Mouse (Mus musculus) frontal cortex, postnatal 14 days (tissue): ENCODE measurements around the gene Sesn2.
"Not testable (repeated sequence)": the region's sequence is repeated elsewhere in the genome, so short reads cannot be mapped to it uniquely, and the experiment has no call there.

Experiments
- DNase-seq, 2 experiments: peaks; one replicate each; pipeline ENCODE4 v3.0.0; 2022; ENCODE audit warnings: low spot score in 2 of 2

The Sesn2 gene

DNA sequence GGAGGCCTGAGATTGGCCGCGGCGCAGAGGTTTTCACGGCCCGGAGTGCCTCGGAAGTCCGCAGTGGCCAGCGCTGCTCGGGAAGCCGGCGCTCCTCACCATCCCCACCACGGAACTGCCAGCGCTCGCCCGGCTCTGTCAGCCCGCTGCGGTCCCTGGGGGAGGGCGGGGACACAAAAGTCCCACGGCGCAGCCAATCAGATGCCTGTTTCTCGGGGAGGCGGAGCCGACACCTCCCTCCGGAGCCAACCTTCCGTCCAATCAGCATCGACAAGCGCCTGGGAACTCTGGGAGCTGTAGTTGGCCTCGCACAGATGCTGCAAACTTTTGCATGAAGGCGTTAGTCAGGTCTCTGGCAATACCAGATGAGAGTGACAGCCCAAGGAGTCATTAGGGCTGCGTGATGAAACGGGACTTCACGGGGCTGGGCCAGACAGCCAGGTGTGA is at the start of gene Sesn2:
Gene Sesn2 (minus strand): TSS at position 150 of the 447 bp plus-strand sequence.
- DNase-seq: peak; percentile 95 to 96

DNA sequence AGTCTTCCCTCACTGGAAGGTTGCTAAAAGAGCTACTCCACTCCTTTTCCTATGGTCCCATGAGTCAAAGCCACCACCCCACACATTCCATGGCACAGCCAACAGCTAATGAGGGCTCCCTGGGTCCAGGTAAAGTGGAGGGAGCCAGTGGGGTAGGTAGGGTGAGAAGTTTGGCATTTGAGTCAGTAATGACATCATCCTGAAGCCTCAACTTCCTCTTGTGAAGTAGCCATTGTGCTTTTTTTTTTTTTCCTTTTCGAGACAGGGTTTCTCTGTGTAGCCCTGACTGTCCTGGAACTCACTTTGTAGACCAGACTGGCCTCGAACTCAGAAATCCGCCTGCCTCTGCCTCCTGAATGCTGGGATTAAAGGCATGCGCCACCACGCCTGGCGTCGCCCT is 45.2 kb upstream of the Sesn2 start:
- DNase-seq: not testable (repeated sequence)

GRCm38 (mm10) chr4:132554653-132555052 is 44.4 kb upstream of the Sesn2 start:
- DNase-seq: no peak

GRCm38 (mm10) chr4:132554221-132554620 is 43.9 kb upstream of the Sesn2 start:
- DNase-seq: no peak

DNA sequence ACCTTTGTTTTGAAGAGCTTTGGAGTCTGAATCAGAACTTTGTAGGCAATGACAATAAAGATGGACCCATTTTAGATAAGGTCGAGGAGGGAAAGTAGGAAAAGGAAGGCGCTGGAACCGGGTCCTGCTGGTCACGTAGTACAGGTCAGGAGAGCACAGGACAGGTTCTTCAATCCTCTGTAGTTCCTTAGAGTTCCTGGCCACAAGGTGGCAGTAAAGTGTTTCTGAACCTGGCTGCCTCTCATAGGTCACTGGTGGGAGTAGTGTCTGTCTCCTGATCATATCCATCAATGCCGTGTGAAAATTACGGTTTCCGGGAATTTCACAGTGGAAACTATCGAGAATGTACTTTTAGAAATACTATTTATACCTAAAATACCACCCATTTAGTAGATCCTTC is 35.5 kb upstream of the Sesn2 start:
- DNase-seq: peak in 1 of 2 experiments; percentile 53

GRCm38 (mm10) chr4:132542724-132543123 is 32.4 kb upstream of the Sesn2 start:
- no peak for DNase-seq

- DNase-seq: no peak
Observed at GRCm38 (mm10) chr4:132541413-132541812, 31.1 kb upstream of the Sesn2 start.

DNA sequence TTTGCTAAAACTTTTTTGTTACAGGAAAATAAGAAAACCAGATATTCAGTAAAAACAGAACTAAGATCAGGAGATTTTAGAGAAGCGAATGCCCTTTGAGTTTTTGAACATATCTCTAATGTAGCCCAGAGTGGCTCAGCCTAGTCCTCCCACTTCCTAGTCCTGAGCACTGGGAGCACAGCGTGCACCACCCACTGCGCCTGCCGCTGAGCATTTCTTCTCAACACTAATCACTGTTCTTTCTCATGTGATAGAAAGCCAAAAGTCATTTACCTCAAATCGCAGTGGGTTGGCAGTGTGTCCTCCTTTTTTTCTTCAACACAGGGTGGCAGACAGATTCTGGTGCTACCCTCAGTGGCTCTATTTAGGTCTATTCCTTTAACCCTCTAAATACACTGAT is 29.2 kb upstream of the Sesn2 start:
- no peak for DNase-seq

GRCm38 (mm10) chr4:132535406-132536121 is 25.3 kb upstream of the Sesn2 start, which contains the start of gene Dnajc8:
TSS of gene Dnajc8 (plus strand) at chr4:132535550.
- DNase-seq: peak; percentile 86 to 93

GRCm38 (mm10) chr4:132532981-132533916 is 22.9 kb upstream of the Sesn2 start, which contains the start of gene Atpif1:
TSS of gene Atpif1 (minus strand) at chr4:132533659.
- DNase-seq: peak; percentile 78 to 79

GRCm38 (mm10) chr4:132532496-132532895 is 22.2 kb upstream of the Sesn2 start:
- no peak for DNase-seq

GRCm38 (mm10) chr4:132530033-132530804 is 19.9 kb upstream of the Sesn2 start:
- no peak for DNase-seq

- DNase-seq: no peak
Observed at GRCm38 (mm10) chr4:132529344-132529743, 19.0 kb upstream of the Sesn2 start.

GRCm38 (mm10) chr4:132527917-132528522 is 17.7 kb upstream of the Sesn2 start:
- no peak for DNase-seq

DNA sequence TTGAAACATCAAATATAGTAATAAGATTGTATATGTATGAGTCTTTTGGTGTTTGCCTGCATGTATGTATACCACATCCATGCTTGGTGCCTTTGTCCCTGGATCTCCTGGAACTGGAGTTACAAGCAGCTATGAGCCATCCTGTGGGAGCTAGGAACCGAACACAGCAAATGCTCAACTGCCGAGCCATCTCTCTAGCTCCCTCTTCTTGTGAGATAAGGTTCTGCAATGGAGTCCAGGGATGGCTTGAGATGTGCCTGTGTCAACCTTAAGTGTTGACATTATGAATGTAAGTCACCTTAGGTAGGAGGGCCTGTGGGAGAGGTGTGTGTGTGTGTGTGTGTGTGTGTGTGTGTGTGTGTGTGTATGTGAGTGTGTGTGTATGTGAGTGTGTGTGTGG is 16.4 kb upstream of the Sesn2 start:
- no peak for DNase-seq

DNA sequence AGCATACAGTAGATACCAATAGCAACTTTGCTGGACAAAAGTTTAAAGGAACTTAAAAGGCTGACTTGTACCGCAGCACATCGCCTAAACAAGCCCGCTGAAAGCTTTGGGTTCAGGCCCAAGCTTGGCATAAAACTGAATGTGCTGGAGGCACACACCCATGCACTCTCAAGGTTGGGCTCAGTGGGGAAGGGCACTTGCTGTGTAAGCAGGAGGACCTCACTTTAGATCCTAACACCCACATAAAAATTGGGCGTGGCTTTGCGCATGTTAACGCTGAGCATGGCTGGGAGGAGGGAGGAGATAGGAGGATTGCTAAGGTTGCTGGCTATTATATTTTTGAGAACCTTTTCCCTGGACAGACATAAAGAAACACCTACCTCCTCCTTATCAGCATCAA is 14.5 kb upstream of the Sesn2 start:
- DNase-seq: no peak

- no peak for DNase-seq
Observed at GRCm38 (mm10) chr4:132524321-132524741, 14.0 kb upstream of the Sesn2 start.

GRCm38 (mm10) chr4:132519188-132519587 is 8.9 kb upstream of the Sesn2 start:
- no peak for DNase-seq

DNA sequence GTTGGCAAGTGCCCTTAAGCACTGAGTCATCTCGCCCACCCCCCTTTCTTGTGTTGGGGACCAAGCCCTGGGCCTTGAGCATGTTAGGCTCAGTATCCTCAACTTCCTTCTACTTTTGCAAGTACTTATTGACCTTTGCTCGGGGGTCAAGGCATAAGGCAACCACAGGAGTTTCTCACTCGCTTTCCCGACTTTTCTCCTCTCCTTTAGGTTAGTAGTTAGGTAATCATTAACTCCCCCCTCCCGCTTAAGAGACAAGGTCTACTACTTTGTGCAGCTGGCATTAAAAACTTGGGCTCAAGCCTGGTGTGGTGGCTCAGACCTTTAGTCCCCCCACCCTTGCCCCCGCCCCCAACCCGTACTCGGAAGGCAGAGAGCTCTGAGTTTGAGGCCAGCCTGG is 7.8 kb upstream of the Sesn2 start:
- DNase-seq: no peak

GRCm38 (mm10) chr4:132515369-132516155 is 5.3 kb upstream of the Sesn2 start:
- DNase-seq: peak; percentile 87 to 91
